Mouse (Mus musculus) CD4-positive, CD25-positive, alpha-beta regulatory T cell, adult 9 weeks (primary cell): ENCODE data around the gene Adamts16. TPM values are rescaled to one million over a fixed set of nuclear protein-coding genes. Genes with fewer than 3 reads are reported as not detected.

ENCODE experiments used
- polyA plus RNA-seq: library from polyadenylated mRNA; unstranded; fragments of 100-300 nt; shearing (Covaris generic); gene quantifications from one replicate; pipeline ENCODE4 v1.2.1, GENCODE M21; 2017

Adamts16 gene
- not detected for polyA plus RNA-seq

DNA sequence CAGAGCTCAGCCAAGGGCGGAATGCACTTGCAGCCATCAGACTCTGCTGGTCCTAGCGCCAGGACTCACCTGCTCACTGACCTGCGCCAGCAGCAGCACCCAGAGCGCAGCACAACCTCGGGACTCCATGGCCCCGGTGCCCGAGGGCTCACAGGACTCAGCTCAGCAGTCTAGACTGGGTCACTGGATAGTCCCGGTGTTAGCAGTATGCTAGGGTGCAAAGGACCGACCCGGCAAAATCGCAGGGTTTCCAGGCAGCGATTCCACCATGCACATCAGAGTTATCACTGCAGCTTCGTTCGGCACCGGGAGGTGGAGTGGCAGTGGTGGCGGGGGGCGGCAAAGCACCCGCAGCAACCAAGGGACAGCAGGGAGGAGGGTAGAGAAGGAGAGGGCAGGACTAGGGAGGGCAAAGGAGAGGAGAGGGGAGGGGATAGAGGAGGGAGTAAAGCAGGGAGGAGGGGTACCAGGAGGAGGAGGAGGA lies at the start of gene Adamts16:
Gene Adamts16 (minus strand): TSS at position 391 of the 484 bp plus-strand sequence.

Other genes with a start within 250 kb of the Adamts16 start
- 10.3 TPM for gene Ice1, start 204.2 kb downstream of the Adamts16 start, polyA plus RNA-seq